Mouse (Mus musculus) adrenal gland, postnatal 14 days (tissue): ENCODE results near the gene Gxylt1. TPM values are rescaled to one million over a fixed set of nuclear protein-coding genes. Genes with fewer than 3 reads are reported as not detected.
"Not testable (repeated sequence)": the region's sequence is repeated elsewhere in the genome, so short reads cannot be mapped to it uniquely, and the experiment has no call there.

ENCODE experiments used
- DNase-seq: peaks from one replicate; pipeline ENCODE4 v3.0.0; 2021; ENCODE audit warnings: mixed read lengths
- total RNA-seq: library from RNA; stranded (reverse); gene quantifications from 2 replicates; pipeline ENCODE4 v1.2.3, GENCODE M21; 2021

The Gxylt1 gene
- total RNA-seq, 1 experiment from 2014 or later, result 36.4 TPM

- no peak for DNase-seq
Observed at GRCm38 (mm10) chr15:93263566-93263965, 11.4 kb downstream of the Gxylt1 start.

- DNase-seq, result peak; percentile 40
Observed at GRCm38 (mm10) chr15:93262818-93263217, 12.2 kb downstream of the Gxylt1 start.

- DNase-seq, result no peak
Observed at GRCm38 (mm10) chr15:93262274-93262673, 12.7 kb downstream of the Gxylt1 start.

GRCm38 (mm10) chr15:93259933-93260332 is 15.0 kb downstream of the Gxylt1 start:
- DNase-seq, result no peak

- no peak for DNase-seq
Observed at GRCm38 (mm10) chr15:93255295-93255694, 19.7 kb downstream of the Gxylt1 start.

GRCm38 (mm10) chr15:93253172-93253571 is 21.8 kb downstream of the Gxylt1 start:
- DNase-seq, result no peak

- DNase-seq, result no peak
Observed at GRCm38 (mm10) chr15:93252396-93252795, 22.6 kb downstream of the Gxylt1 start.

GRCm38 (mm10) chr15:93251553-93252250 is 23.3 kb downstream of the Gxylt1 start:
- DNase-seq, result peak; percentile 30

GRCm38 (mm10) chr15:93243202-93243601 is 31.8 kb downstream of the Gxylt1 start:
- no peak for DNase-seq

- not testable (repeated sequence) for DNase-seq
Observed at GRCm38 (mm10) chr15:93236456-93236855, 38.5 kb downstream of the Gxylt1 start.

GRCm38 (mm10) chr15:93229028-93229427 is 46.0 kb downstream of the Gxylt1 start:
- DNase-seq, result no peak

- DNase-seq, result no peak
Observed at GRCm38 (mm10) chr15:93228375-93228774, 46.6 kb downstream of the Gxylt1 start.

- DNase-seq, result peak; percentile 57
Observed at GRCm38 (mm10) chr15:93227764-93228079, 47.3 kb downstream of the Gxylt1 start.

- no peak for DNase-seq
Observed at GRCm38 (mm10) chr15:93226930-93227763, 47.8 kb downstream of the Gxylt1 start.

GRCm38 (mm10) chr15:93222475-93222874 is 52.5 kb downstream of the Gxylt1 start:
- DNase-seq, result peak; percentile 21

GRCm38 (mm10) chr15:93212617-93213016 is 62.4 kb downstream of the Gxylt1 start:
- no peak for DNase-seq

- no peak for DNase-seq
Observed at GRCm38 (mm10) chr15:93204861-93205260, 70.1 kb downstream of the Gxylt1 start.

GRCm38 (mm10) chr15:93201956-93202355 is 73.0 kb downstream of the Gxylt1 start:
- peak; percentile 84 for DNase-seq

- DNase-seq, result no peak
Observed at GRCm38 (mm10) chr15:93191387-93192145, 83.4 kb downstream of the Gxylt1 start.
